Mouse (Mus musculus) stomach, postnatal 0 days (tissue): ENCODE results near the gene Slc5a10.

ENCODE experiments used
- CTCF ChIP-seq: IDR thresholded peaks from 2 replicates; pipeline ENCODE4 v1.5.1; 2016; ENCODE audit warnings: antibody characterized with exemption, low read depth, mild to moderate bottlenecking, moderate library complexity
- EP300 ChIP-seq: optimal IDR thresholded peaks from 2 replicates; pipeline ENCODE3; 2016; ENCODE audit warnings: antibody characterized with exemption

GRCm38 (mm10) chr11:61650470-61651265 is 70.0 kb downstream of the Slc5a10 start:
- TF ChIP-seq EP300 (no peak), CTCF (no peak)
